Mouse (Mus musculus) bone marrow macrophage, adult 2 months (primary cell): ENCODE data around the gene Rc3h1.

Source experiments
- CTCF ChIP-seq: IDR thresholded peaks from 2 replicates; pipeline ENCODE4 v1.5.1; 2012; ENCODE audit warnings: low read depth, mild to moderate bottlenecking, low read length, moderate library complexity
- POLR2A ChIP-seq: IDR thresholded peaks from 2 replicates; pipeline ENCODE4 v1.6.1; 2012; ENCODE audit warnings: mild to moderate bottlenecking, low read depth, low read length, borderline replicate concordance

GRCm38 (mm10) chr1:161020051-161020450 is 113.8 kb downstream of the Rc3h1 start:
- TF ChIP-seq CTCF (no peak), POLR2A (no peak)
